Mouse (Mus musculus) testis, adult 2 months (tissue): Measurements from ENCODE around the gene Tph1.
"Not testable (repeated sequence)": the region's sequence is repeated elsewhere in the genome, so short reads cannot be mapped to it uniquely, and the experiment has no call there.

Source experiments
- CTCF ChIP-seq: fragments of 200-500 bp; IDR thresholded peaks from 2 replicates; pipeline ENCODE4 v1.5.1; 2012; ENCODE audit warnings: low read depth, mild to moderate bottlenecking, inconsistent platforms, low read length, moderate library complexity; ENCODE audit not compliant: control insufficient read depth, insufficient read depth, insufficient replicate concordance
- POLR2A ChIP-seq: fragments of 200-500 bp; IDR thresholded peaks from 2 replicates; pipeline ENCODE4 v1.6.1; 2012; ENCODE audit warnings: low read depth, mild to moderate bottlenecking, inconsistent platforms, low read length, moderate library complexity; ENCODE audit not compliant: control insufficient read depth

GRCm38 (mm10) chr7:46650231-46650630 lies 22.1 kb downstream of the Tph1 start:
- not testable (repeated sequence) for TF ChIP-seq CTCF, POLR2A
